Mouse (Mus musculus): ENCODE measurements around the gene Fcgrt. TPM values are rescaled to one million over a fixed set of nuclear protein-coding genes. Genes with fewer than 3 reads are reported as not detected.
A peak's percentile ranks its signal among the peaks of the same experiment; 100 is the strongest.

Fcgrt gene
- total and polyA plus RNA-seq, 3 experiments, result 0.27 to 1.7 TPM; not detected in 1

GRCm38 (mm10) chr7:45094121-45094520, 9.5 kb downstream of the Fcgrt start:
- H3K9me3 ChIP-seq (replicated peaks; ENCODE audit: insufficient read depth, low read length), result no peaks in the 10 kb centered on the region
- H3K27ac ChIP-seq (ENCODE audit: control insufficient read depth, low read depth, low read length), result no peak overlapping the region
- TF ChIP-seq NELFE (IDR thresholded peaks at IDR 0.05; ENCODE audit: low read depth, low read length) (no peak), CHD1 (IDR thresholded peaks at IDR 0.05; ENCODE audit: low read depth, low read length) (no peak), JUND (IDR thresholded peaks at IDR 0.05; ENCODE audit: low read depth, low read length) (no peak), KAT2A (conservative IDR thresholded peaks at IDR 0.05; ENCODE audit: low read depth, low read length) (no peak), ZNF384 (IDR thresholded peaks at IDR 0.05; ENCODE audit: low read depth, low read length) (no peak), TBP (IDR thresholded peaks at IDR 0.05; ENCODE audit: low read depth, low read length) (no peak), SIN3A (IDR thresholded peaks at IDR 0.05; ENCODE audit: low read length) (no peak), MEF2A (IDR thresholded peaks at IDR 0.05; ENCODE audit: extremely low read depth, insufficient replicate concordance, low read depth, low read length, poor library complexity, severe bottlenecking) (no peak), USF1 (IDR thresholded peaks at IDR 0.05; ENCODE audit: low read depth, low read length) (no peak), CTCF (IDR thresholded peaks at IDR 0.05 in 2 of 3, conservative IDR thresholded peaks at IDR 0.05 in 1 of 3; ENCODE audit: control insufficient read depth in 1 of 3, insufficient read depth in 1 of 3, low read depth in 2 of 3, low read length in 3 of 3, poor library complexity in 1 of 3, severe bottlenecking in 1 of 3) (no peak), MAZ (IDR thresholded peaks at IDR 0.05; ENCODE audit: low read depth, low read length) (no peak), MAFK (IDR thresholded peaks at IDR 0.05; ENCODE audit: borderline replicate concordance, low read depth, low read length) (no peak), USF2 (IDR thresholded peaks at IDR 0.05; ENCODE audit: borderline replicate concordance in 1 of 2, insufficient read depth in 1 of 2, low read depth in 1 of 2, low read length in 2 of 2) (no peak), MAX (IDR thresholded peaks at IDR 0.05; ENCODE audit: low read length) (no peak), RCOR1 (IDR thresholded peaks at IDR 0.05; ENCODE audit: low read depth, low read length) (no peak), E2F4 (IDR thresholded peaks at IDR 0.05; ENCODE audit: borderline replicate concordance, low read depth, low read length) (no peak)
- H3K36me3 ChIP-seq (ENCODE audit: control insufficient read depth in 1 of 2, insufficient read depth in 2 of 2, low read length in 2 of 2), result peaks cover 0 to 12% of the 10 kb centered on the region in 2 experiments; a peak in 2 of 4 replicates
- DNase-seq (ENCODE audit: low read depth, low spot score), result no peak
- no peaks in the 10 kb centered on the region for H3K27me3 ChIP-seq (ENCODE audit: control insufficient read depth in 1 of 2, insufficient read depth in 2 of 2, low read length in 2 of 2)
- no peak overlapping the region for H3K9ac ChIP-seq (ENCODE audit: control insufficient read depth, low read depth, low read length, poor library complexity, severe bottlenecking)
- H3K4me1 ChIP-seq (ENCODE audit: control insufficient read depth in 1 of 2, insufficient read depth in 2 of 2, low read length in 2 of 2), result peaks cover 5 to 21% of the 10 kb centered on the region in 2 experiments
- no peak overlapping the region for H3K4me3 ChIP-seq (ENCODE audit: control insufficient read depth in 1 of 2, insufficient read depth in 1 of 2, low read depth in 2 of 2, low read length in 2 of 2)
- H3K79me2 ChIP-seq (ENCODE audit: control insufficient read depth, insufficient read depth, low read length, poor library complexity), result no peaks in the 10 kb centered on the region; the same call in 1 of the 2 replicates

DNA sequence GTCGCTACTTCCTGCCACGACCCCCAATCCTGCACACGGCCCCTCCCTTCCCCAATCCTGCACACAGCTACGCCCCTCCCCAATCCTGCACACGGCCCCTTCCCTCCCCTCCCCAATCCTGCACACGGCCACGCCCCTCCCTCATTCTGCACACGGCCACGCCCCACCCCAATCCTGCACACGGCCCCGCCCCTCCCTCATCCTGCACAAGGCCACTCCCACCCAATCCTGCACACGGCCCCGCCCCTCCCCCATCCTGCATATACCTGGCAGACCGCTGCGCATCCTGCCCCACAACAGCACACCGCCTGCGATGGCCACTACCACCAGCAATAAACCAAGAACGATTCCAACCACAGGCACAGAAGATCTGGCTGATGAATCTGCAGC, 10.1 kb downstream of the Fcgrt start:
- Histone ChIP-seq H3K9ac (ENCODE audit: control insufficient read depth, low read depth, low read length, poor library complexity, severe bottlenecking) (no peak overlapping the region), H3K27ac (ENCODE audit: control insufficient read depth, low read depth, low read length) (no peak overlapping the region)

More for the DNA sequence above, 10.1 kb downstream of the Fcgrt start:
- Histone ChIP-seq H3K79me2 (ENCODE audit: control insufficient read depth, insufficient read depth, low read length, poor library complexity) (no peaks in the 10 kb centered on the region; the same call in 1 of the 2 replicates), H3K4me1 (ENCODE audit: control insufficient read depth in 1 of 2, insufficient read depth in 2 of 2, low read length in 2 of 2) (peaks cover 5 to 20% of the 10 kb centered on the region in 2 experiments), H3K27me3 (ENCODE audit: control insufficient read depth in 1 of 2, insufficient read depth in 2 of 2, low read length in 2 of 2) (no peaks in the 10 kb centered on the region), H3K9me3 (replicated peaks; ENCODE audit: insufficient read depth, low read length) (no peaks in the 10 kb centered on the region), H3K4me3 (ENCODE audit: control insufficient read depth in 1 of 2, insufficient read depth in 1 of 2, low read depth in 2 of 2, low read length in 2 of 2) (no peak overlapping the region), H3K36me3 (ENCODE audit: control insufficient read depth in 1 of 2, insufficient read depth in 2 of 2, low read length in 2 of 2) (peaks cover 0 to 12% of the 10 kb centered on the region in 2 experiments; a peak in 2 of 4 replicates)
- peak; percentile 36 for DNase-seq (ENCODE audit: low read depth, low spot score)
- TF ChIP-seq NELFE (IDR thresholded peaks at IDR 0.05; ENCODE audit: low read depth, low read length), result no peak
- no peak for TF ChIP-seq E2F4 (IDR thresholded peaks at IDR 0.05; ENCODE audit: borderline replicate concordance, low read depth, low read length)
- no peak for TF ChIP-seq USF1 (IDR thresholded peaks at IDR 0.05; ENCODE audit: low read depth, low read length)
- no peak for TF ChIP-seq ZKSCAN1 (IDR thresholded peaks at IDR 0.05; ENCODE audit: low read depth, low read length)
- TF ChIP-seq MAX (IDR thresholded peaks at IDR 0.05; ENCODE audit: low read length), result no peak
- no peak for TF ChIP-seq KAT2A (conservative IDR thresholded peaks at IDR 0.05; ENCODE audit: low read depth, low read length)
- no peak for TF ChIP-seq ZNF384 (IDR thresholded peaks at IDR 0.05; ENCODE audit: low read depth, low read length)
- TF ChIP-seq MYC (IDR thresholded peaks at IDR 0.05; ENCODE audit: low read depth, low read length), result no peak
